Mouse (Mus musculus) forebrain, embryonic 16.5 days (tissue): ENCODE data around the gene Abhd17c. TPM values are rescaled to one million over a fixed set of nuclear protein-coding genes. Genes with fewer than 3 reads are reported as not detected.
A peak's percentile ranks its signal among the peaks of the same experiment; 100 is the strongest.

Source experiments
- ATAC-seq: fragments of 200-750 bp; cut with Nextera tagmentation; 2 replicates; pipeline ENCODE4 v1.8.0; 2017; ENCODE audit warnings: mild to moderate bottlenecking, moderate library complexity
- H3K27ac ChIP-seq: fragments of 300-500 bp; sonication (generic); 2 replicates; pipeline ENCODE4 v1.5.1; 2014; ENCODE audit warnings: low read length, control low read depth
- H3K27me3 ChIP-seq: fragments of 300-500 bp; sonication (generic); replicated peaks from 2 replicates; pipeline ENCODE4 v1.6.1; 2014; ENCODE audit warnings: low read length; ENCODE audit not compliant: control insufficient read depth, insufficient read depth
- H3K36me3 ChIP-seq: fragments of 300-500 bp; sonication (generic); 2 replicates; pipeline ENCODE4 v1.6.1; 2014; ENCODE audit not compliant: control insufficient read depth, insufficient read depth
- H3K4me1 ChIP-seq: fragments of 300-500 bp; sonication (generic); replicated peaks from 2 replicates; pipeline ENCODE4 v1.6.1; 2014; ENCODE audit warnings: low read length; ENCODE audit not compliant: control insufficient read depth, insufficient read depth
- H3K4me2 ChIP-seq: fragments of 300-500 bp; sonication (generic); 2 replicates; pipeline ENCODE4 v1.6.1; 2014; ENCODE audit warnings: mild to moderate bottlenecking, low read length, control low read depth
- H3K4me3 ChIP-seq: fragments of 300-500 bp; sonication (generic); replicated peaks from 2 replicates; pipeline ENCODE4 v1.5.1; 2014; ENCODE audit warnings: mild to moderate bottlenecking, low read length, control low read depth
- H3K9ac ChIP-seq: fragments of 300-500 bp; sonication (generic); replicated peaks from 2 replicates; pipeline ENCODE4 v1.6.1; 2014; ENCODE audit warnings: low read depth, low read length, control low read depth
- H3K9me3 ChIP-seq: fragments of 300-500 bp; sonication (generic); 2 replicates; pipeline ENCODE4 v1.6.1; 2016; ENCODE audit warnings: low read length; ENCODE audit not compliant: control insufficient read depth
- WGBS: fragments of 180-500 bp; shearing (Covaris S2); extraction: QIAGEN DNeasy Blood & Tissue Kit; methylation state at CpG from one replicate; pipeline ENCODE4 v1.1.7; 2014; 5-methylcytosine and 5-hydroxymethylcytosine counted together
- polyA plus RNA-seq: library from polyadenylated mRNA; unstranded; fragments of >200 nt; fragmentation: Nextera tagmentation; extraction: Ambion mirVana; gene quantifications from 2 replicates; pipeline ENCODE4 v1.2.1, GENCODE M21; 2015

Gene Abhd17c
- polyA plus RNA-seq, 1 experiment from 2014 or later: 26.2 TPM

- Histone ChIP-seq H3K27me3 (no peaks in the 10 kb centered on the region), H3K4me2 (no peak overlapping the region), H3K4me3 (no peak overlapping the region), H3K9me3 (no peaks in the 10 kb centered on the region), H3K9ac (no peak overlapping the region), H3K36me3 (no peaks in the 10 kb centered on the region), H3K27ac (no peak overlapping the region), H3K4me1 (no peaks in the 10 kb centered on the region)
- WGBS: 55% methylated on average over 6 of the region's 6 CpGs
- no peak for ATAC-seq
These were observed 55.2 kb downstream of the Abhd17c start for GRCm38 (mm10) chr7:84096501-84096900.

- Histone ChIP-seq H3K4me1 (peaks cover 3% of the 10 kb centered on the region), H3K36me3 (no peaks in the 10 kb centered on the region), H3K27me3 (no peaks in the 10 kb centered on the region), H3K27ac (no peak overlapping the region), H3K4me3 (no peak overlapping the region), H3K9me3 (no peaks in the 10 kb centered on the region), H3K4me2 (no peak overlapping the region), H3K9ac (no peak overlapping the region)
- 89% methylated on average over 4 of the region's 4 CpGs for WGBS
- ATAC-seq: no peak
These were observed 60.9 kb downstream of the Abhd17c start for GRCm38 (mm10) chr7:84090793-84091192.

GRCm38 (mm10) chr7:84089777-84090176 lies 61.9 kb downstream of the Abhd17c start:
- H3K27me3 ChIP-seq: 0 out of 2 replicates have a peak, but pooled peaks cover 5% of the 10 kb centered on the region
- 30% methylated on average over 1 of the region's 1 CpGs for WGBS
- no peak for ATAC-seq
- no peak overlapping the region for H3K4me2 ChIP-seq
- H3K4me1 ChIP-seq: peaks cover 12% of the 10 kb centered on the region
- H3K9ac ChIP-seq: no peak overlapping the region
- H3K9me3 ChIP-seq: no peaks in the 10 kb centered on the region
- H3K27ac ChIP-seq: no peak overlapping the region
- H3K4me3 ChIP-seq: no peak overlapping the region
- H3K36me3 ChIP-seq: no peaks in the 10 kb centered on the region

GRCm38 (mm10) chr7:84088971-84089370 lies 62.7 kb downstream of the Abhd17c start:
- no peak overlapping the region for H3K4me3 ChIP-seq
- WGBS: 11% methylated on average over 4 of the region's 4 CpGs

DNA sequence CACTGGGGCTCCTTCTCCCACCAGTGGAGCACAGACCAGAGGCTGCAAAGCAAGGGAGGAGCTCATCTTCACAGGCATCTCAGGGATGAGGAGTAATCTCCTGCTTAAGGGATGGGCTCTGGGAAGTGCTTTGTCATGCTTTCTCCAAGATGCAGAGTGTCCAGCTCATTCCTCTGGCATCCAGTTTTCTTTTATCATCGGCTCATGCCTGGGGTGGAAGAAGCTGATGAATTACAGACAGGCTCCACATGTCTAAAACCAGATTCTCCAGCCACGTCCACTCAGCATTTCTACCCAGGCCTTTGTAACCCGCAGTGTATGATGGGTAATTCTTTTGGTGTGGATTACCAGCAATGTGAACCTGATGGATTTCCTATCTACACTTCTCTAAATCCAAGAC lies 63.5 kb downstream of the Abhd17c start:
- H3K4me1 ChIP-seq: peaks cover 12% of the 10 kb centered on the region
- no peaks in the 10 kb centered on the region for H3K9me3 ChIP-seq
- no peak for ATAC-seq
- H3K27me3 ChIP-seq: 0 out of 2 replicates have a peak, but pooled peaks cover 6% of the 10 kb centered on the region
- H3K4me3 ChIP-seq: no peak overlapping the region
- H3K36me3 ChIP-seq: no peaks in the 10 kb centered on the region
- H3K9ac ChIP-seq: no peak overlapping the region
- no peak overlapping the region for H3K4me2 ChIP-seq
- WGBS: 80% methylated on average over 3 of the region's 3 CpGs
- H3K27ac ChIP-seq: no peak overlapping the region

More at GRCm38 (mm10) chr7:84088971-84089370, 62.7 kb downstream of the Abhd17c start:
- no peak for ATAC-seq
- peaks cover 12% of the 10 kb centered on the region for H3K4me1 ChIP-seq
- no peaks in the 10 kb centered on the region for H3K9me3 ChIP-seq
- H3K9ac ChIP-seq: no peak overlapping the region
- H3K27me3 ChIP-seq: 0 out of 2 replicates have a peak, but pooled peaks cover 6% of the 10 kb centered on the region
- no peak overlapping the region for H3K27ac ChIP-seq
- no peak overlapping the region for H3K4me2 ChIP-seq
- no peaks in the 10 kb centered on the region for H3K36me3 ChIP-seq

DNA sequence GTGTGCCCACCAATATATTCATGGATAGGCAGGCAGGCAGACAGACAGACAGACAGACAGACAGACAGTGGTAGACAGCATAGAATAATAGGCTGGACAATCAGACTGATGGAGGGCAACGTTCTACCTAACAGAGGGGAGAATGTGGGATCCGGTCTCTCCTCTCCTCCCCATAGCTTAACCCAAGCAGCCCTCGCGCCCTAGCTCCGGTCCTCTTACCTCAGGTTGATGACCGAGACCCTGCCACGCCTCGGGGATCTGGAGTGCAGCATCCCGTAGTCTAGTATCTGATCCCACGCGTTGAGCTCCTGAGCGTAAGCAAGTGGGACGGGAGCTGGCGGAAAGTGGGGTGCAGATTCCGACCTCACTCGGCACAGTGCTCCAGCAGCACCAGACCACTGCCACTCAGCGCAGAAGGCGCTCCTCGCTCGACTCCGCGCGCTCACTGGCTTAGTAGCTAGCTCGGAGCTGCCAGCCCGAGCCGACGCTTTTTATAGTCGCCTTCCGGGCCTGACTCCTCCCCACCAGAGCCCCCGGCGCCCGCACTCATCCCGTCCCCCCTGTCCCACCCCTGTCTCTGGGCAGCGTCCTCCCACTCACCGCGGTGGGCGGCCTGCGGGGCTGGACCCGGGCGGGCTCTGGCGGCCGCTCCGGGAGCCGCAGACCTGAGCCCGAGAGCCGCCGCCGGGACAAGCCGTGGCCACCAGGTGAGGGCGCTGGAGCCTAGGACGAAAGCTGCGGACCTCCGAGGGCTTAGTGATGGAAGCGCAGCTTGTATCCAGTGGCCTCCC lies 65.5 kb downstream of the Abhd17c start, which contains the start of gene Cemip:
Cemip (minus strand) TSS at position 464 of the 791 bp plus-strand sequence.
- H3K36me3 ChIP-seq: no peaks in the 10 kb centered on the region
- H3K27me3 ChIP-seq: 0 out of 2 replicates have a peak, but pooled peaks cover 6% of the 10 kb centered on the region
- no peak within 1 kb of the TSS for H3K27ac ChIP-seq
- peak; percentile 90 for ATAC-seq
- under 1% methylated on average over 54 of the region's 54 CpGs for WGBS
- peak within 1 kb of the TSS; percentile 69 for H3K4me2 ChIP-seq
- H3K4me3 ChIP-seq: peak within 1 kb of the TSS; percentile 56
- peak within 1 kb of the TSS; percentile 58 for H3K9ac ChIP-seq
- H3K4me1 ChIP-seq: peaks cover 12% of the 10 kb centered on the region
- H3K9me3 ChIP-seq: no peaks in the 10 kb centered on the region

GRCm38 (mm10) chr7:84085049-84085945 lies 66.4 kb downstream of the Abhd17c start:
- H3K4me2 ChIP-seq: peak overlapping the region; percentile 69
- no peak overlapping the region for H3K27ac ChIP-seq
- H3K4me1 ChIP-seq: peaks cover 12% of the 10 kb centered on the region
- 0 out of 2 replicates have a peak overlapping the region, but pooled peaks have one; percentile 11 for H3K9ac ChIP-seq
- H3K4me3 ChIP-seq: peak overlapping the region; percentile 56
- H3K9me3 ChIP-seq: no peaks in the 10 kb centered on the region
- 3% methylated on average over 39 of the region's 39 CpGs for whole genome bisulfite sequencing
- ATAC-seq: peak; percentile 13; the same call in 1 of the 2 replicates
- 0 out of 2 replicates have a peak, but pooled peaks cover 6% of the 10 kb centered on the region for H3K27me3 ChIP-seq
- no peaks in the 10 kb centered on the region for H3K36me3 ChIP-seq

DNA sequence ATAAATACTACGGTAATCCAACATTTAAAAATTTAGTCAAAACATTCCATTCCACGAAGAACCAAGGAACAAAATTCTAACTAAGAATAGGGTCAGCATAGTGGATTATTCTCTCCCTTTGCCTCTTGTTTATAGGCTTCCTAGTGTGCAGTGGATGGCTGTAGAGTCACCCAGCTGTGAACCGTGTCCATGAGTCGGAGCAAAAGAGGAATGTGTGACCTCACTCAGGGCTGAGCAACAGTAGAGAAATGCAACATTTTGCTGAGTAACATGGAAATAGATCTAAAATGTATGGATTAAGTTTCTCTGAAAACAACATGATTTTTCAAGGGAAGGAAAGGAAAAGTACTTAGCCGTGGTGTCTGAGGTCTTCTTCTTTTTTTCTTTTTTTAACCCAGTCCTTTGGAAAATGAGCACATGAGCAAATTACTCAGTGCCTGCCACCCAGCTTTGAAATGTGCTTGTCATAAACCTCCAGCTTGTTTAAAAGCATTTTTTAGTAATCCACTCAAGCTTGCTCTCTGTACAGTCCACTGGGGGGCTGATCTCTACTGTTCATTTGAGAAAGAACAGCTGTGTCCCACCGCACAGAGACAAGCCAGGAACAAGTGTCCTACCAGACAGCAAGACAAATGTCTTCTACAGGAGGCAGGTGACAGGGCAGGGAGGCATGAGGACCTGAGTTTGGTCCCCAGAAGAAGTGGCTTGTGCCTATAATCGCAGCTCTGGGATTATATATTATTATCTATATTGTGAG lies 74.3 kb downstream of the Abhd17c start:
- H3K27me3 ChIP-seq: no peaks in the 10 kb centered on the region
- no peaks in the 10 kb centered on the region for H3K9me3 ChIP-seq
- no peaks in the 10 kb centered on the region for H3K36me3 ChIP-seq
- H3K4me1 ChIP-seq: no peaks in the 10 kb centered on the region; the same call in 1 of the 2 replicates
- ATAC-seq: no peak
- no peak overlapping the region for H3K27ac ChIP-seq
- no peak overlapping the region for H3K9ac ChIP-seq
- 76% methylated on average over 7 of the region's 7 CpGs for WGBS
- no peak overlapping the region for H3K4me2 ChIP-seq
- no peak overlapping the region for H3K4me3 ChIP-seq
